Mouse (Mus musculus) cerebellum, adult 9-11 months (tissue): Measurements from ENCODE around the gene Ripor2.

ENCODE experiments used
- DNase-seq: peaks from one replicate; pipeline ENCODE4 v3.0.0; 2022

Gene Ripor2

GRCm38 (mm10) chr13:24581833-24582232 lies at the start of gene Ripor2:
Ripor2 (plus strand) TSS chr13:24582189.
- no peak for DNase-seq

- no peak for DNase-seq
These were observed 45.3 kb upstream of the Ripor2 start for GRCm38 (mm10) chr13:24536531-24537167.

GRCm38 (mm10) chr13:24538012-24538411 lies 44.0 kb upstream of the Ripor2 start:
- no peak for DNase-seq

DNA sequence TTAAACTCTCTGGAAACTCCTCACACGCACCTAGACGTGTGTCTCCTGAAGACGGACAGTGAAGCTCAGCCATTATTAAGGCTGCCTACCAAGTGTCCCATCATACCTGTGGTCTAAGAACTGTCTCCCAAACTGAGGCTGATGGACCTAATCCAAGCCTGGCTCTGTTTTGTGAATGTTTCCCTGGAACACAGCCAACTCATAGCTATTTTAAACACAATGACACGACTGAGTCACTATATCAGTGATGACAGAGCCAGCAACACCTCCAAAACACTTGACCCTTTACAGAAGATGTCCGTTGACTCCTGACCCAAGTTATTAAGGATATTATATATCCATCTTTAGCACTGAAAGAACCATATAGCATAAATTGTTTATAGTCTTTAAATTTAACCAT lies 43.0 kb upstream of the Ripor2 start:
- no peak for DNase-seq

DNA sequence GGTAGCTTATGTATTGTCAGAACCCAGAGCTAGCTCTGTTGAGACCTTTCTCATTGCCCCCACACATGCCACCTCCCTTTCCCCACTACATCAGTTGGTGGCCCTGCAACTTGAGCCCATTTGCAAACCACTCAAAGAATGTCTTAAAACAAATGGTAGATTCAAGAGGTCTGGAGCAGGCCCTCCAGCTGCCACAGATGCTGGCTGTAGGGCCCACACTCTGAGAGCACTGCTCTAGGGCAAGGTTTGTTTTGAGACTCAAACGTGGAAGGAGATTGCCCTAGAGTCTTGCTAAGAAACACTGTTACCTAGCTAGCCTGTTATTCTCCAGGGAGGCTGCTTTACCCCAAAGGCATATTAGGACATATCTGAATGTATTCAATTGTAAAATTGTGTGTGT lies 36.3 kb upstream of the Ripor2 start:
- no peak for DNase-seq

DNA sequence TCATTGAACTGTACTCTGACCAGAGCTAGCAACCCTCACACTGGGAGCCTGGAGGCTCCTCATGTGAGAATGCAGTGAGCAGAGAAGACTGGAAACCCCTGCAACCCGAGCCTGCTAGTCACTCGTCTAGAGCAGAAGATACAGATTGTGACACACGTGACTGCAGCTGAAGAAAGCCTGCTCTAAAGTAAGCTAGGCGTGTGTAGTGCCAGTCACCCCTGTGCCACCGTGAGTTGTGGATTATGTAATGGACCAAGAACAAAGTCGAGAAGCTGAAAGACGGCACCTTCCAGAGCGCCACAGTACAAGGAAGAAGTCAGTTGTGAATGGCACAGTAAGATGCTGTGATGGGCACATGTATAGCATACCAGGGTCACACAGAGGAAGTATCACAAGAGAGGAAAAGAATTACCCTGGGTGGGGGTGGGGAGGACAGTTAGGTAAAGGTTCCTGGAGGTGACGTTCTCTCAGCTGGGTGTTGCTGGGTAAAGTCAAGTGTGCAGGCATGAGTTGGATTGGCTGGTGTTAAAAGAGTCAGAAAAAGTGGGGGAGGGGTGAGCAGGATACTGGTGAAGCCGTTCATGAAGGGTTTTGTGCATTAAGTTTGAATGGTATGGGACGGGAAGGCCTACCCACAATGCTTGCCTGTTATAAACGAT lies 35.1 kb upstream of the Ripor2 start:
- DNase-seq: no peak

- DNase-seq: no peak
These were observed 33.1 kb upstream of the Ripor2 start for GRCm38 (mm10) chr13:24548911-24549310.

GRCm38 (mm10) chr13:24551100-24551931 lies 30.7 kb upstream of the Ripor2 start:
- DNase-seq: no peak

DNA sequence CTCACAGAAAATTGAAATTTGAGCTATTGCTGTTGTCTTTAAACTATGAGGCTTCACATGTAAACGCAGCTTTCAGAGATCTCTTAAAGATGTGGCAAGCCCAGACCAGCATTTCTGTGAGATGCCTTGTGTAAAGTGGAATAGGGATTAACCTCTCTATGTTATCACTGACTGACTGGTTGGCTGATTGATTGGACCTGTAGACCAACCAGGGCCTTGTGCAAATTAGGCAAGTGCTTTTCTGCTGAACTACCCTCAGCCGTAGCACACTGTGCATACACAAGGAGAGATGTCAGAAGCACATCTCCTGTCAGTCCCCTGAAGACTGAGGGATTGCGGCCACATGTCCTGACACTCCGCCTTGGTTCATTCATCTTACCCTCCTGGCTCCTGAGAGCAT lies 29.9 kb upstream of the Ripor2 start:
- DNase-seq: no peak

DNA sequence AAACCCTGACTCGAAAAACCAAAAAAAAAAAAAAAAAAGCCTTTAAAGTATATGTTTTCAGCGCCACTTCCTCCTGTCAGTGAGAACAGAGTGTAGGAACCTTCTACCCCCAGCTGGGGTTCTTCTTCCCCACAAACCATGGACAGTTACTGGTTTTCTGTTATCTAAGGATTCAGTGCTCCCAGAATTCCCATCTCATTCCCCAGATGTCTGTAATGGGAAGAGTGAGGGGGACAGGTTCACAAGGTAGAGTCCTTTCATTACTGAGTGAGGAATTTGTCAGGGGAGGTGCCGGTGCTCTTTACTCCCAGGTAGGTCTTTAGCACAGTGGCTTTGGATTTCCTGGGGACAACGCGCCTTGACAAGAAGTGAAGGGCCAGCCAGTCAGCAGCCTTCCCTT lies 20.6 kb upstream of the Ripor2 start:
- DNase-seq: no peak

DNA sequence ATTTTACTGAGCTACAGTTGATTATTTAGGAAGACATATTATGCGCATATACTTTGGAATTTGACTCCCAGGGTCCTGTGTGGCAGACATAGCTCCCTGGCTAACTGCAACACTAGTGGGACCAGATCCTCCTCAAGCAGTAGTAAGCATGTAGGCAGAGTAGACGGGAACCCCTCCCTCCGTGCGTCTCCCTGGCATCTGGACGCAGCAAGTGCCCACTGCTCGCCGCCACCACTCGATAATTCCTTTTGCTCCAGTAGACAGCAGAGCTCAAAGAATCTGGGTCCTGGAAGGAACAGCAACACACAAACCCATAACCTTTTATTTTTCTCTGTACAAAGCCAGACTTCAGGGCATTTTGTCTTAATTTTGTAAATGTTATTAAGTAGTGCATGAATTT lies 17.3 kb upstream of the Ripor2 start:
- no peak for DNase-seq

- no peak for DNase-seq
These were observed 16.6 kb upstream of the Ripor2 start for GRCm38 (mm10) chr13:24565230-24565949.

DNA sequence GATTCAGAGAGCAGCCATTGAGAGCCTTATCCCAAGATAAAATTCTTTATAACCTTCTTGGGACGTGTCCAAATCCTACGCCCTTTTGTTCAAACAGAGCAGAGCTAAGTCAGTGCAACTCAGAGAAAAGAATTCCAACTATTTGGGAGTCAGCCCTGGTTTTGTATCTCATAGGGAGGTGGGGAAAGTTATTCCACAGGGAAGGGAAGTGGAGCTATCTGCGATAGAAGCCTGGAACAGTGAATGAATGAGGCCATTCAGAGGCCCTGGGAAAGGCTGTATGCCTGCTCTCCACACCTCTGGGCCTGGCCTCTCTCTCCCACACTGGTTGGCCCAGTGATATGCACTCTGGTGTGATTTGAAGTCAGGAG lies 16.1 kb upstream of the Ripor2 start:
- DNase-seq: no peak

DNA sequence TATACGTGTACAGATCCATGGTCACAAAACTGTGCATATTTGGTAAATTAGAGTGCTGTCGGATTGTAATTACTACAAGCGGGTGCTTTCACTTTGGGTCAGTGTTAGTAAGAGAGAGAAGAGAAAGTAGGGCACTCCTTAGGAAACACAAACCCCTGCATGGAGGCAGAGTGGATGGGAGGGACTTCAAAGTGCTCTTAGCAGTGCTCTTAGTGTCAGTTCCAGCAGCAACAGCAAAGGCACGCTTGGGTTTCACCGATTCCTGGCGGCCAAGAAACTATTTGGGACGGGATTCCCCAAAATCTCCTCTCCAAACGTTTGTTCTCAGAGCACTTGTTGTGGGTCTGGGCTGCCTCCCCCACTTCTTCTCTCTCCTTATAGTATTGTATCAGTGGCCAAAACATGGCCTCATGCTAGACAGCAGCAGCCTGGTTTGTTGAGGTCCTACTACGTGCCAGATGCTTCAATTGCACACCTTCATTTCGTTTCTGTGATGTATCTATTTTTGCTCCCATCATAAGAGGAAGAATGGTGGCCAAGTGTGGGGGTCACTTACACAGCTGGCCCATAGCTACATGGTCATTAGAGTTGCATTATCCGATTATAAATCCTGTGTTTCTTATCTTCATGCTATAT lies 14.7 kb upstream of the Ripor2 start:
- DNase-seq: no peak

- DNase-seq: no peak
These were observed 12.9 kb upstream of the Ripor2 start for GRCm38 (mm10) chr13:24569066-24569465.

GRCm38 (mm10) chr13:24570716-24571115 lies 11.3 kb upstream of the Ripor2 start:
- no peak for DNase-seq

GRCm38 (mm10) chr13:24571906-24572305 lies 10.1 kb upstream of the Ripor2 start:
- no peak for DNase-seq

DNA sequence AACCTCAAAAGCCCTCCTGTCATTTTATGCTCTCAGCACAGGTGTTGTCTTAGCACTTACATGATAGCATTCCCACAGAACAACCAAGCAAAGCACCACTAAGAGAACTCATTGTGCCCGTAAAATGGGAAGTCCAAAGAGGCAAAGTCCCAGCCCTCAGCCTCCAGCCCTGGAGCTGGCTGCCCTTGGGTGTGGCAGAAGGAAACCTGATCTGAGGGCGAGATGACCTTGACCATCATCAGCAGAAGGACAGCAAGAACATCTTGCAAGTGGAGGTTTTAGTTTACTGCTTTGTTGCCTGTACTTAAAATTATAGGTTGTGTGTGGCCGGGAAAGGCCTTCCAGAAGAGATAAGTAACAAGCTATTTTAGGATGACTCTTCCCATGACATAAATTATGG lies 6.9 kb upstream of the Ripor2 start:
- DNase-seq: no peak

DNA sequence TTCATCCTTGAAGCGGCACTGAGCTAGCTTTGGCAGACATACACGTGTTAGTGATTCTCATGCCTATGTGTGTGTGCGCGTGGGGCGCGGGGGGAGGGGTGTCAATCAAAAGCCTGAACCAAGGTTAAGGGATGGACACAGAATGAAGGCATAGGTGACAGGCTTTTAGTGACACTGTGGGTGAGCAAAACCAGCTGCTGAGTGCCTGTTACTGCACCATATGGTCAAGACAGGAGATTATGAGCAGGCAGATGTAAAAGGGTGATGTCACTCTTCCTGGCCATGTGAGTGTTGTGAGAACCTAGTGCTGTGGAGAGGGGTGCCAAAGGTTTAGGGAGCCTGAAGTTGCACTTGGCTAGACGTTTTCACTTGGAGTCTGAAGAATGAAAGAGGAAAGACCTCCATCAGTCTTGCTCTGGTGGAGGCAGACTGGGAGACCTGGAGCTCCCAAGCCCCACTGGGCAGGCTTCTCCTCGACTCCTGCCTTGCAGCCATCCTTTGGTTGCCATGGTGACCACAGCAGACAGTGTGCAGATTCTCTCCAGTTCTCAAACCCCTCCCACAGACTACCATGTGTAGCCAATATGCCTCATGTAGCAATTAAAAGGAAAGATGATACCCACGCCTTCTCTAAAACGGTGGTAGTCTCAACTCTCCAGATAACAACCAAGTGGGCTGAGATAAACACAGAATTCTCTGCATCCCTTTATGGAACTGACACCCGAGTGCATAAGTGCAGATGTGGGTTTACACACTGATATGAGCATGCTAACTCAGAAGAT lies 5.5 kb upstream of the Ripor2 start:
- DNase-seq: no peak

DNA sequence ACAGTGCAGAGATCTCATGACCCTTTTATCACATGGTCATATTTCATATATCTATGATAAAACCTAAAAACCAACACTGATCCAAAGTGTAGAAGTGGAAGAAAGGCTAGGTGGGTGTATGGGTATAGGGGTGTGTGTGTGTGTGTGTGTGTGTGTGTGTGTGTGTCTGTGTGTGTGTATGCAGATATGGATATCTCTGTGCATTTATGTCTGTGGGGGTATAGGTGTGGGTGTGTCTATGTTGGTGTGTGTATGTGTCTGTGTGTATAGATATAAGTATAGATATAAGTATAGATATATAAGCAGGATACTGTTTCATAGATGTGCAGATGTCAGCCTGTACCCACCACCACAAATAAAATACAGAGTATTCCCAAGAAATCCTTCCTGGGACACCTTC lies 3.7 kb upstream of the Ripor2 start:
- DNase-seq: no peak

DNA sequence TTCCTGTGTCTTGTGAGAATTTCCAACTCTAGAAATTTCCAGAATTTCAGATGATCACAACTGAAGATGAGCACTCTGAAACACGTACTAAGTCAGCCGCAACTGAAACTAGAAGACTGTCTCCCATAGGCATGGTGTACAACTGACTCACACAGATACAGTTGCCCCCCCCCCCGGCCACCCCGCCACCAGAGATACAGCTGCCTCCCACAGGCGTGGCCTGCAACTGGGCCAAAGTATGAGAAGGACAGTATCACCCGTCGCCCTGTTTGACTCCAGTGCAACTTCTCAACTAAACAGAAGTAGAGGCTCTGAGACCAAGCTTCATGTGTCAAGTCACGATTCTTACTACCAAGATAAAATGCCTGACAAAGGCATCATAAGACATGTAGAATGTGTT lies 1.2 kb upstream of the Ripor2 start:
- DNase-seq: no peak

GRCm38 (mm10) chr13:24584403-24584802 lies 2.4 kb downstream of the Ripor2 start:
- no peak for DNase-seq
